Mouse (Mus musculus): Measurements from ENCODE around the gene Nap1l4. TPM values are rescaled to one million over a fixed set of nuclear protein-coding genes. Genes with fewer than 3 reads are reported as not detected.

Nap1l4 gene
- 100 to 1,000 TPM; 265 to 278 TPM for polyA plus RNA-seq (2017; shearing (Covaris generic))

GRCm38 (mm10) chr7:143548976-143549457 is at the start of gene Nap1l4:
Gene Nap1l4 (minus strand): TSS chr7:143549106.

DNA sequence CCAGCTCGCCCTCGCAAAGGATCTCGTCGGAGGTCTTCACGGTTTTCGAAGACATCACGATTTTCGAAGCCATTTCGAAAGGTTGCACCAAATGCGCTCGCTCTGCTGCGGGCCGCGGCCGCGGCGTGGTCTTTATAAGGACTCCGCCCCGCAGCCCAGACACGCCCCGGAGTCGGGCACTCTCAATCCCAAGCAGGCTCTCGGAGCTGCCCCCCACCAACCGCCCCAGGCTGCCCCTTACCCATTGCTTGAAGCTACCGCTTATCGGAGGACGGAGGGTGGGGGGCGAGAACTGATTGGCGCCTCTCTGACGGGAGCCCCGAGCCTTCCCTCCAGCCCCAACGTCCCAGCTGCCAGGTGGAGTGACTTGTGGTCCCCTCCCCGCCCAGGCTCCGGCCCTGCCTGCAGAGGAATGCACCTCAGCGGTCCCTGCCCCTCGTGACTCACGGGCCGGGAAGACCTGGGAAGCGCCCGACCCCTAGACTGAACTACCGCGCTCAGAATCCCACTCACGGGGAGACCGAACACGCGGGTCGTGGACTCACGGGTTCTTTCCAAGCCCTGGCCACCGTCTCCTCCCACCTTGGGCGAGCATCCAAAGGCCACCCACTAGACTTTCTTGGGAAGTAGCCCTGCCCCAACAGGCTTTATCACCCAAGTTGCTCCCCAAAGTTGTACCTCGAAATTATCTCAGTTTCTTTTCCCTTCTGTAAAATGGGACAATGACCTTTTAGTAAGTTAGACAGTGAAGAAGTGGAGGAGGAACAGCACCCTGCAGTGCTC is 46.3 kb downstream of the Nap1l4 start, which contains the start of gene Phlda2:
TSS of gene Phlda2 (minus strand) at position 733 of the 783 bp plus-strand sequence.

GRCm38 (mm10) chr7:143473347-143474101 is 75.4 kb downstream of the Nap1l4 start, which contains the start of gene Slc22a18:
Gene Slc22a18 (plus strand): TSS chr7:143473736.

Other genes with a start within 250 kb of the Nap1l4 start
- gene Cdkn1c, start 88.1 kb downstream of the Nap1l4 start, polyA plus RNA-seq (2017; shearing (Covaris generic)) = 1 to 10 TPM; 4.1 to 5.0 TPM
- under 1 TPM; 0.48 to 0.49 TPM for gene Slc22a18, start 75.4 kb downstream of the Nap1l4 start, polyA plus RNA-seq (2017; shearing (Covaris generic))
- gene Phlda2, start 46.0 kb downstream of the Nap1l4 start, polyA plus RNA-seq (2017; shearing (Covaris generic)) = not detected
- 10 to 100 TPM; 37.1 to 39.0 TPM for gene Cars, start 51.0 kb upstream of the Nap1l4 start, polyA plus RNA-seq (2017; shearing (Covaris generic))
- gene Tnfrsf26, start 79.6 kb upstream of the Nap1l4 start, polyA plus RNA-seq (2017; shearing (Covaris generic)) = 10 to 100 TPM; 19.5 to 21.8 TPM
- 10 to 100 TPM; 11.6 to 16.9 TPM for gene Tnfrsf22, start 100.6 kb upstream of the Nap1l4 start, polyA plus RNA-seq (2017; shearing (Covaris generic))
- 1 to 10 TPM; 3.3 to 3.7 TPM for gene Tnfrsf23, start 136.8 kb upstream of the Nap1l4 start, polyA plus RNA-seq (2017; shearing (Covaris generic))
- 10 to 100 TPM; 17.8 to 36.0 TPM for gene Osbpl5, start 207.9 kb upstream of the Nap1l4 start, polyA plus RNA-seq (2017; shearing (Covaris generic))
- not detected for gene Mrgprg, start 217.9 kb upstream of the Nap1l4 start, polyA plus RNA-seq (2017; shearing (Covaris generic))
- 10 to 100 TPM in 1 of 2 experiments, 1 to 10 TPM in 1; 2.1 to 12.5 TPM for gene Mrgpre, start 235.4 kb upstream of the Nap1l4 start, polyA plus RNA-seq (2017; shearing (Covaris generic))

All from activated CD4-positive, CD25-positive, alpha-beta regulatory T cell (primary cell).